Mouse (Mus musculus): ENCODE measurements around the gene Ntsr1. TPM values are rescaled to one million over a fixed set of nuclear protein-coding genes. Genes with fewer than 3 reads are reported as not detected.

The Ntsr1 gene
- polyA plus RNA-seq, 1 experiment from 2014 or later: 0.40 TPM

DNA sequence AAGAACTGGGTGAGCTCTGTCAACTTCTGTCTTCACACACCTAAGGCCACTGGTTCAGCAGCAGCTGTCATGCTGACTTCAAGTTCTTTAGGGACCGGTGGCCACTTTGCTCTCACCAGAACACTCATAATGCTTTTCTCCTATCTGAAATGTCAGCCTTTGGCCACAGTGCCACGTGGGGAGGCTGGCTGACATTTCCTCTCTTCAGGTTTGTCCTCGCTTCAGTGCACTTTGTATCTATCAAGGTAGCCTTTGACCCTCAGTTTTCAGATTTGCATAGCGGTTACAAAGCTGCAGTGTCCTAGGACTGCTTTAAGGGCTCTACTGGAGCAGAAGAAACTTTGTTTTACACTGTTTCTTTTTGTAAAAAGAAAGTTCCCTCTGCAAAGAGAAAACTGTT lies 76.7 kb downstream of the Ntsr1 start:
- H3K9me3 ChIP-seq (replicated peaks): no peaks in the 10 kb centered on the region
- H3K36me3 ChIP-seq: no peaks in the 10 kb centered on the region
- H3K9ac ChIP-seq: no peak overlapping the region
- H3K4me2 ChIP-seq (replicated peaks): no peak overlapping the region
- H3K27me3 ChIP-seq: peaks cover 9% of the 10 kb centered on the region; the same call in 1 of the 2 replicates
- WGBS: 35% methylated on average over 4 of the region's 4 CpGs
- no peak overlapping the region for H3K4me3 ChIP-seq
- no peak for ATAC-seq (ENCODE audit: low FRiP score)
- no peak overlapping the region for H3K27ac ChIP-seq
- H3K4me1 ChIP-seq: no peaks in the 10 kb centered on the region

DNA sequence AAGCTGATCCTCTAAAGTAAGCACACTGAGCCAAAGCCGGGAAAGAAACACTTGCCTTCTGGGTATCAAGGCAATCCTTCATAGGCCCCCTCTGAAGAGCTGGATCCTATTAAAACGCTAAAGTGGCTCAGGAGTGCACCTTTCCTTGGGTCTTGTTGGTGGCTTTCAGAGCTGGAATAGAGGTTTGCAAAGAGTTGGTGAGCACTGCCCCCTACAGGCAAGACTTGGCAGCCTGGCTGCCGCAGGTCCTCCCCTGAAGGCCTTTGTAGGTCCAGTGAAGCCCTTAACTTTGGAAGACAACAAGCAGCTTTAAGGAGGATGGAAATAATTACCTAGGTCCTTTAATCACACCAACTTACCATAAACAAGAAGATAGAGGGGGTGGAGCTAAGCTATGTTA lies 78.9 kb downstream of the Ntsr1 start:
- Histone ChIP-seq H3K36me3 (no peaks in the 10 kb centered on the region), H3K27me3 (peaks cover 9% of the 10 kb centered on the region; the same call in 1 of the 2 replicates), H3K9me3 (replicated peaks) (no peaks in the 10 kb centered on the region), H3K27ac (no peak overlapping the region), H3K4me1 (peaks cover 7% of the 10 kb centered on the region), H3K4me3 (no peak overlapping the region), H3K4me2 (replicated peaks) (no peak overlapping the region), H3K9ac (no peak overlapping the region)
- WGBS: 3% methylated on average over 3 of the region's 3 CpGs
- no peak for ATAC-seq (ENCODE audit: low FRiP score)

DNA sequence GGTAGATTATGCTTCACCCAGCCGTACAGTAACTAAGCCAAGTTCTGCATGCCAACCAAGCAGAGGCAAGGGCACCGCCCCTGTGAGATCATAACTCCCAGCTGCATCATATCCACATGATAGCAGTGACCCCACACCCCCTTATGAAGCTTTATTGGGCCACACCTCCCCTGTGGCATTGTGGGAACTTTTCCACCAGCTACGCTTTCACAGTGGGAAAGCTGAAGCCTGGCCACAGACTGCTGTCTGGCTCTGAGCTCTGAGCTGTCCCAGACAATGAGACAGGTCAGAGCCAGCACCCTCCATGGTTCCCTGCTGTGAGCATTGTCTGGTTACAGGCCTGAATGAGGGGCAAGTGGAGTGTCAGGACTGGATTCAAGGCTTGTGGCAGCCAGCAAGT lies 81.2 kb downstream of the Ntsr1 start, which contains the start of gene Mrgbp:
Gene Mrgbp, plus strand, starts transcription at position 303 of the 400 bp plus-strand sequence.
- Histone ChIP-seq H3K27ac (no peak within 1 kb of the TSS), H3K4me2 (replicated peaks) (no peak within 1 kb of the TSS), H3K9ac (no peak within 1 kb of the TSS), H3K4me1 (peaks cover 21% of the 10 kb centered on the region), H3K4me3 (no peak within 1 kb of the TSS), H3K9me3 (replicated peaks) (no peaks in the 10 kb centered on the region), H3K36me3 (peaks cover 15% of the 10 kb centered on the region), H3K27me3 (peaks cover 8% of the 10 kb centered on the region; the same call in 1 of the 2 replicates)
- WGBS: 76% methylated on average over 3 of the region's 3 CpGs
- no peak for ATAC-seq (ENCODE audit: low FRiP score)

DNA sequence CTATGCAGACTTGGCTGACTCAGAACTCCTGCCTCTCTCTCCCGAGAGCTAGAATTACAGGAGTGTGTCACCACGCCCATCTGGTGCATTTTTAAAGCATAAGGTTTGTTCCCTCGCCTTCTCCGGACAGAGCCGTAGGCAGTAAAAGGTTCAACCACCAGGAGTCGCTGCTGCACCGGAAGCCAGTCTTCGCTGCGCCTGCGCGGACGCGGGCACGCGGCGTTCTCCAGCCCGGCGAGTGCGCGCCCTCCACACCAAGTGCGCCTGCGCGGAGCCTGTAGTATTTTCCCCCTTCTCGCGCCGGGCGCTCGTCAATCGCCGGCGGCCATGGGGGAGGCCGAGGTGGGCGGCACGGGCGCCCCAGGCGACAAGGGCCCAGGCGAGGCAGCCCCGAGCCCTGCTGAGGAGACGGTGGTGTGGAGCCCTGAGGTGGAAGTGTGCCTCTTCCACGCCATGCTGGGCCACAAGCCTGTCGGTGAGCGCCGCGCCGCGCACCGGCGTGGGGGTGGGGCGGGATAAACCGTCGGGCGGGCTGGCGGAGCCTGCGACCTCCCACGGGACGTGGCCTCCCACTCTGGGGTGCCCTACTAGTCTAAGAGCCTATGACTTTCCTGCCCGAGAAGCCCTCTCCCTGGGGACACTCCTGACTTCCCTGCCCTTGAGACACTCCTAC lies 82.8 kb downstream of the Ntsr1 start:
- no peaks in the 10 kb centered on the region for H3K9me3 ChIP-seq (replicated peaks)
- H3K4me1 ChIP-seq: peaks cover 21% of the 10 kb centered on the region
- H3K36me3 ChIP-seq: peaks cover 27% of the 10 kb centered on the region
- H3K9ac ChIP-seq: peak overlapping the region; percentile 94
- ATAC-seq (ENCODE audit: low FRiP score): peak; percentile 74
- H3K27me3 ChIP-seq: 0 out of 2 replicates have a peak, but pooled peaks cover 6% of the 10 kb centered on the region
- H3K4me2 ChIP-seq (replicated peaks): peak overlapping the region; percentile 91
- WGBS: under 1% methylated on average over 54 of the region's 57 CpGs
- H3K4me3 ChIP-seq: peak overlapping the region; percentile 82
- H3K27ac ChIP-seq: peak overlapping the region; percentile 78; the same call in 1 of the 2 replicates

- Histone ChIP-seq H3K9ac (peak overlapping the region; percentile 94), H3K4me2 (replicated peaks) (peak overlapping the region; percentile 91), H3K9me3 (replicated peaks) (no peaks in the 10 kb centered on the region), H3K27me3 (0 out of 2 replicates have a peak, but pooled peaks cover 6% of the 10 kb centered on the region), H3K4me3 (peak overlapping the region; percentile 82), H3K4me1 (peaks cover 21% of the 10 kb centered on the region), H3K27ac (peak overlapping the region; percentile 78; the same call in 1 of the 2 replicates), H3K36me3 (peaks cover 27% of the 10 kb centered on the region)
- 27% methylated on average over 7 of the region's 7 CpGs for WGBS
- ATAC-seq (ENCODE audit: low FRiP score): peak; percentile 23; the same call in 1 of the 2 replicates
Observed at GRCm38 (mm10) chr2:180583154-180583507, 83.4 kb downstream of the Ntsr1 start.

GRCm38 (mm10) chr2:180588736-180589122 lies 89.0 kb downstream of the Ntsr1 start:
- peak overlapping the region; percentile 75 for H3K4me2 ChIP-seq (replicated peaks)
- peak overlapping the region; percentile 94 for H3K9ac ChIP-seq
- peaks cover 24% of the 10 kb centered on the region for H3K4me1 ChIP-seq
- H3K9me3 ChIP-seq (replicated peaks): no peaks in the 10 kb centered on the region
- peak overlapping the region; percentile 93 for H3K27ac ChIP-seq
- no peak for ATAC-seq (ENCODE audit: low FRiP score)
- H3K27me3 ChIP-seq: no peaks in the 10 kb centered on the region
- peak overlapping the region; percentile 89 for H3K4me3 ChIP-seq
- peaks cover 54% of the 10 kb centered on the region for H3K36me3 ChIP-seq
- WGBS: 49% methylated on average over 6 of the region's 6 CpGs

GRCm38 (mm10) chr2:180589123-180589831 lies 89.5 kb downstream of the Ntsr1 start, which contains the start of gene Ogfr:
TSS of gene Ogfr (plus strand) at chr2:180589245.
- H3K27me3 ChIP-seq: no peaks in the 10 kb centered on the region
- peaks cover 59% of the 10 kb centered on the region for H3K36me3 ChIP-seq
- peak within 1 kb of the TSS; percentile 94 for H3K9ac ChIP-seq
- H3K4me1 ChIP-seq: peaks cover 18% of the 10 kb centered on the region
- under 1% methylated on average over 64 of the region's 67 CpGs for WGBS
- no peaks in the 10 kb centered on the region for H3K9me3 ChIP-seq (replicated peaks)
- peak; percentile 92 for ATAC-seq (ENCODE audit: low FRiP score)
- H3K4me2 ChIP-seq (replicated peaks): peak within 1 kb of the TSS; percentile 75
- H3K4me3 ChIP-seq: peak within 1 kb of the TSS; percentile 89
- peak within 1 kb of the TSS; percentile 93 for H3K27ac ChIP-seq

Other genes starting within 250 kb of the Ntsr1 start
- 393 and 423 TPM in 2 replicates for gene Rps21, start 242.6 kb upstream of the Ntsr1 start, polyA plus RNA-seq (2016; fragmentation: Nextera tagmentation; extraction: Ambion mirVana)
- gene Cables2, start 226.5 kb upstream of the Ntsr1 start, polyA plus RNA-seq (2016; fragmentation: Nextera tagmentation; extraction: Ambion mirVana): 29.4 and 29.5 TPM in 2 replicates
- 0.20 and 0.35 TPM in 2 replicates for gene Rbbp8nl, start 210.1 kb upstream of the Ntsr1 start, polyA plus RNA-seq (2016; fragmentation: Nextera tagmentation; extraction: Ambion mirVana)
- gene Gata5, start 165.3 kb upstream of the Ntsr1 start, polyA plus RNA-seq (2016; fragmentation: Nextera tagmentation; extraction: Ambion mirVana): 0.08 TPM in 1 of 2 replicates, not detected in the other
- gene Slco4a1, start 43.7 kb upstream of the Ntsr1 start, polyA plus RNA-seq (2016; fragmentation: Nextera tagmentation; extraction: Ambion mirVana): 3.2 and 3.4 TPM in 2 replicates
- 41.7 and 43.3 TPM in 2 replicates for gene Mrgbp, start 81.3 kb downstream of the Ntsr1 start, polyA plus RNA-seq (2016; fragmentation: Nextera tagmentation; extraction: Ambion mirVana)
- 96.5 and 96.6 TPM in 2 replicates for gene Ogfr, start 89.3 kb downstream of the Ntsr1 start, polyA plus RNA-seq (2016; fragmentation: Nextera tagmentation; extraction: Ambion mirVana)
- 171 and 195 TPM in 2 replicates for gene Col9a3, start 97.8 kb downstream of the Ntsr1 start, polyA plus RNA-seq (2016; fragmentation: Nextera tagmentation; extraction: Ambion mirVana)
- 0.30 and 0.44 TPM in 2 replicates for gene Tcfl5, start 142.7 kb downstream of the Ntsr1 start, polyA plus RNA-seq (2016; fragmentation: Nextera tagmentation; extraction: Ambion mirVana)
- gene Dido1, start 210.0 kb downstream of the Ntsr1 start, polyA plus RNA-seq (2016; fragmentation: Nextera tagmentation; extraction: Ambion mirVana): 37.2 and 42.1 TPM in 2 replicates
- 54.8 and 57.3 TPM in 2 replicates for gene Gid8, start 210.1 kb downstream of the Ntsr1 start, polyA plus RNA-seq (2016; fragmentation: Nextera tagmentation; extraction: Ambion mirVana)
- gene Slc17a9, start 225.3 kb downstream of the Ntsr1 start, polyA plus RNA-seq (2016; fragmentation: Nextera tagmentation; extraction: Ambion mirVana): 0.53 and 0.80 TPM in 2 replicates

Measured in hindbrain, embryonic 12.5 days (tissue).